8 mouse cellular contexts compared by ENCODE assay signal in genomic region chr6:38532500-38533420, GRCm38 (mm10). TPM values are rescaled to one million over a fixed set of nuclear protein-coding genes. Genes with fewer than 3 reads are reported as not detected.
DNase-seq lines count a peak whose midpoint lies in the region; ATAC-seq and TF ChIP-seq lines count a peak whose summit lies in the region.

No protein-coding gene starts in this region.

- H3K4me1 ChIP-seq in forebrain, postnatal 0 days (ENCODE audit: insufficient read depth) = 0 out of 2 replicates have a peak, but pooled peaks cover 4% of the 10 kb centered on the region
- 0 out of 2 replicates have a peak, but pooled peaks cover 4% of the 10 kb centered on the region for H3K4me1 ChIP-seq in intestine, embryonic 16.5 days (ENCODE audit: control insufficient read depth, insufficient read depth, low read length)
- no peaks in the 10 kb centered on the region for H3K4me1 ChIP-seq in midbrain, embryonic 14.5 days (ENCODE audit: control insufficient read depth, insufficient read depth, low read length)

- peak overlapping the region; percentile 91 for H3K4me3 ChIP-seq in forebrain, postnatal 0 days (ENCODE audit: low read depth, low read length)
- H3K4me3 ChIP-seq in intestine, embryonic 16.5 days (ENCODE audit: low read length) = peak overlapping the region; percentile 54
- peak overlapping the region; percentile 85 for H3K4me3 ChIP-seq in midbrain, embryonic 14.5 days (replicated peaks; ENCODE audit: low read depth, low read length)

- peak overlapping the region; percentile 58 for H3K4me2 ChIP-seq in forebrain, postnatal 0 days (ENCODE audit: low read depth)
- peak overlapping the region; percentile 63 for H3K4me2 ChIP-seq in intestine, embryonic 16.5 days (ENCODE audit: low read depth, low read length)
- H3K4me2 ChIP-seq in midbrain, embryonic 14.5 days (ENCODE audit: low read length) = peak overlapping the region; percentile 90

- no peaks in the 10 kb centered on the region for H3K9me3 ChIP-seq in forebrain, postnatal 0 days (ENCODE audit: low read length)
- H3K9me3 ChIP-seq in intestine, embryonic 16.5 days (ENCODE audit: control insufficient read depth, low read length) = no peaks in the 10 kb centered on the region
- no peaks in the 10 kb centered on the region for H3K9me3 ChIP-seq in midbrain, embryonic 14.5 days (ENCODE audit: control insufficient read depth, low read length)

- H3K36me3 ChIP-seq in forebrain, postnatal 0 days (ENCODE audit: insufficient read depth) = no peaks in the 10 kb centered on the region
- H3K36me3 ChIP-seq in intestine, embryonic 16.5 days (ENCODE audit: control insufficient read depth, insufficient read depth, low read length) = no peaks in the 10 kb centered on the region
- no peaks in the 10 kb centered on the region for H3K36me3 ChIP-seq in midbrain, embryonic 14.5 days (ENCODE audit: control insufficient read depth, insufficient read depth, low read length)

- H3K27ac ChIP-seq in forebrain, postnatal 0 days (ENCODE audit: low read depth, low read length) = peak overlapping the region; percentile 98
- peak overlapping the region; percentile 95 for H3K27ac ChIP-seq in intestine, embryonic 16.5 days (ENCODE audit: low read length)
- H3K27ac ChIP-seq in midbrain, embryonic 14.5 days (replicated peaks; ENCODE audit: low read depth, low read length) = peak overlapping the region; percentile 97

- ATAC-seq in forebrain, postnatal 0 days = peak; percentile 18
- ATAC-seq in intestine, embryonic 16.5 days = peak; percentile 43
- peak; percentile 44 for ATAC-seq in midbrain, embryonic 14.5 days (ENCODE audit: low FRiP score, low TSS enrichment)

- no peak for TF ChIP-seq CTCF in forebrain, postnatal 0 days (IDR thresholded peaks at IDR 0.05; ENCODE audit: low read depth)

- H3K27me3 ChIP-seq in forebrain, postnatal 0 days (ENCODE audit: insufficient read depth, low read length) = no peaks in the 10 kb centered on the region
- H3K27me3 ChIP-seq in intestine, embryonic 16.5 days (replicated peaks; ENCODE audit: control insufficient read depth, insufficient read depth, low read length) = no peaks in the 10 kb centered on the region
- no peaks in the 10 kb centered on the region for H3K27me3 ChIP-seq in midbrain, embryonic 14.5 days (ENCODE audit: control insufficient read depth, insufficient read depth, low read length)

- peak overlapping the region; percentile 78 for H3K9ac ChIP-seq in forebrain, postnatal 0 days
- H3K9ac ChIP-seq in intestine, embryonic 16.5 days (ENCODE audit: low read depth, low read length) = peak overlapping the region; percentile 75
- H3K9ac ChIP-seq in midbrain, embryonic 14.5 days (replicated peaks; ENCODE audit: low read length) = peak overlapping the region; percentile 74

- WGBS in forebrain, postnatal 0 days = 4% methylated on average over 25 of the region's 25 CpGs
- 6% methylated on average over 25 of the region's 25 CpGs for WGBS in intestine, embryonic 16.5 days
- WGBS in midbrain, embryonic 14.5 days = 7% methylated on average over 25 of the region's 25 CpGs

- DNase-seq in adrenal gland, adult 2 months = peak; percentile 68
- DNase-seq in adrenal gland, adult (ENCODE audit: inconsistent age in 2 of 2, low spot score in 1 of 2) = no peak
- peak; percentile 46 for DNase-seq in urinary bladder, postnatal 14 days (ENCODE audit: low spot score)
- no peak for DNase-seq in urinary bladder, postnatal 10 days (ENCODE audit: low spot score)
- no peak for DNase-seq in forebrain, postnatal 0 days
- no peak for DNase-seq in midbrain, embryonic 14.5 days
- peak; percentile 63 for DNase-seq in testis, postnatal 10 days (ENCODE audit: low spot score)

RNA-seq across cellular contexts. Expression of gene Fmc1, which starts 0.5 kb away (rescaled TPM):
- total RNA-seq in adrenal gland, adult 2 months (2021) = 100 to 1,000 TPM in 1 of 2 experiments, 10 to 100 TPM in 1; 82.5 to 132 TPM
- polyA plus RNA-seq in adrenal gland, adult 2 months (2012; rRNA removed) = 564 and 655 TPM in 2 replicates
- total RNA-seq in forebrain, postnatal 0 days (2014; rRNA removed) = 65.3 and 65.8 TPM in 2 replicates
- 180 and 203 TPM in 2 replicates for polyA plus RNA-seq in forebrain, postnatal 0 days (2015; fragmentation: Nextera tagmentation; extraction: Ambion mirVana)
- 159 and 163 TPM in 2 replicates for polyA plus RNA-seq in intestine, embryonic 16.5 days (2015; fragmentation: Nextera tagmentation; extraction: Ambion mirVana)
- 178 and 234 TPM in 2 replicates for polyA plus RNA-seq in midbrain, embryonic 14.5 days (2014; fragmentation: Nextera tagmentation; extraction: Ambion mirVana)

RNA-seq across cellular contexts. Expression of gene Luc7l2, which starts 18.4 kb away (rescaled TPM):
- total RNA-seq in adrenal gland, adult 2 months (2021) = 100 to 1,000 TPM; 121 to 164 TPM
- polyA plus RNA-seq in adrenal gland, adult 2 months (2012; rRNA removed) = 34.1 and 34.9 TPM in 2 replicates
- total RNA-seq in forebrain, postnatal 0 days (2014; rRNA removed) = 73.2 and 97.6 TPM in 2 replicates
- 12.0 and 26.1 TPM in 2 replicates for polyA plus RNA-seq in forebrain, postnatal 0 days (2015; fragmentation: Nextera tagmentation; extraction: Ambion mirVana)
- 24.9 and 26.7 TPM in 2 replicates for polyA plus RNA-seq in intestine, embryonic 16.5 days (2015; fragmentation: Nextera tagmentation; extraction: Ambion mirVana)
- polyA plus RNA-seq in midbrain, embryonic 14.5 days (2014; fragmentation: Nextera tagmentation; extraction: Ambion mirVana) = 48.3 and 54.9 TPM in 2 replicates

Comparison
In these comparisons a context has a peak if more than half of its experiments do, and no peak if none do; other contexts are left out.
1. DNase-seq: peak in adrenal gland, adult 2 months (single experiment), urinary bladder, postnatal 14 days (single experiment) and testis, postnatal 10 days (single experiment); none in adrenal gland, adult (0 of 2), urinary bladder, postnatal 10 days (single experiment), forebrain, postnatal 0 days (single experiment) and midbrain, embryonic 14.5 days (single experiment).
2. Peak in every context shown above with its lines, with median percentiles within 50 percentile points of each other: ATAC-seq, H3K27ac ChIP-seq, H3K4me2 ChIP-seq, H3K4me3 ChIP-seq and H3K9ac ChIP-seq.